Mouse (Mus musculus) spleen, postnatal 4 days (tissue): Measurements from ENCODE around the gene Crim1.

Experiments
- DNase-seq, 2 experiments: peaks; one replicate each; pipeline ENCODE4 v3.0.0; 2022; ENCODE audit warnings: low spot score in 2 of 2

Crim1 gene

DNA sequence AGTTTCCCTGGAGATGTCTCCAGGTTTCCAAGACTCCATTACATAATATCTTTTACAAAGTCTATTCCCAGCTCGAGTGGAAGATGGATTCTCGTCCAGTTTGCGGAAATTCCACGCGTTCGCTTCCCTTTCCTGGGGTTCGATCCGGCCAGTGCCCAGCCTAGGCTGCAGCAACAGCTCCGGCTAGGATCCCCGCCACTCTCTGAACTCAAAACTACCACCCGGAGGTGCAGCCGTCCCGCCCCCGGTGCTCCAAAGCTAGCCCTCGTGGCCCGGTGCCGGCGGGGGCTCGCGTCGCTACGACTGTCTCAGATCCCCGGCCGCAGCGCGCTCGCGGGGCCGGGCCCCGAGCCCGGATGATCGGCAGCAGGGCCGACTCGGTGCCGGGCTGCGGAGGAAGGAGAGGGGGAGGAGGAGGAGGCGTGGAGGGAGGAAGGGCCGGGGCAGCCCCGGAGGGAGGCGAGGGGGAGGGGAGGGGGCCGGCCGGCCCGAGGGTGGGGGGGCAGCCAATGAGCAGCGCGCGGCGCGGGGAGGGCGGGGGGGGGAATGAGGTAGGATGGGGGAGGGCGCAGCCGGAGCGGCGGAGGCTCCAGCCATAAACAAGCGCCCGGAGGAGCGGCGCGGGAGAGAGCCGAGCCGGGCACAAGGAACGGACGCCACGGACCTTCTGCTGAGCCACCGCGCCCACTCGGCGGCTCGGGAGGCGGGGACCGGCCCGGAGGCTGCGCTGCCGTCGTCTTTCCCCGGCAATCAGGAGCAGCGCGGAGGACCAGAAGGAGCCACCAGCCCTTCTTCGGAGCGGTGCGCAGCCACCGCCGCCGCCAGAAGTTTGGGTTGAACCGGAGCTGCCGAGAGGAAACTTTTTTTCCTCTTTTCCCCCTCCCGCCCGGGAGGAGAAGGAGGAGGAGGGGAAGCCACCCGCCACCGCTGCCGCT, at the start of gene Crim1:
TSS of gene Crim1 (plus strand) at position 623 of the 935 bp plus-strand sequence.
- peak; percentile 40 to 71 for DNase-seq

DNA sequence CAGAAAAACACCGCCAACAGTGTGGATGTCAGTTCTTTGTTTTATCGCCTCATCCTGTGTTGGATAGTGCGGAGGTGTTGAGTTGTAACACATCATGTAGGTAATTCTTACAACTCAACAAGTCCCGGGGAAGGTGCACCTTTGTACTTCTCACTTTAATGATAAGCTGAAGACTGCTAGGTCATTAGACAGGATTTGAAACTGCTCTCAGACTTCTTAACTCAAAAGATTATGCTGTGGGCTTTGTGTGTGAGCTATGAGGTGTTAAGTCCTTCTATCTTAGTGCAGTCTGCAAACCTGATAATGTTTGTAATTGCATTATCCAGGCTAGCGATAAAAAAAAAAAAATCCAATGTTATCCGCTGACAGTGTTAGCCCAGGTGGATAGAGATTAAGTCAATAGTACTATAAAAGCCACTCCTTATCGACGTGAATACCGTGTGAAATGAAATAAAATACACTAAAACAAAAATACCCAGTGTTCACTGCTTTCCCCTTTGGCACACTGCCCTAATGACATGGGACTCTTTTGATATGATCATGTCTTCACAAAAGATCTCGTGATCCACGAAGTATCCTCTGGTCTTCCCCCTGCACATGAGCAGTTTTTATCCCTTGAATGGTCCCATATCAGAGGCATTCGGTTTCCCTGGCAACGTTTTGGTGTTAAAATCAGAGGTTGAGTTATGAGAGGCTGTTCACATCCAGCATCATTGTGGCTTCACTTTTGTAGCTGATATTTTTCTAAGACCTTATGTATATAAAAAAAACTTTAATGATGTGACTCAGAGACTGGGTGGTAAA, 48.4 kb upstream of the Crim1 start:
- DNase-seq: no peak

DNA sequence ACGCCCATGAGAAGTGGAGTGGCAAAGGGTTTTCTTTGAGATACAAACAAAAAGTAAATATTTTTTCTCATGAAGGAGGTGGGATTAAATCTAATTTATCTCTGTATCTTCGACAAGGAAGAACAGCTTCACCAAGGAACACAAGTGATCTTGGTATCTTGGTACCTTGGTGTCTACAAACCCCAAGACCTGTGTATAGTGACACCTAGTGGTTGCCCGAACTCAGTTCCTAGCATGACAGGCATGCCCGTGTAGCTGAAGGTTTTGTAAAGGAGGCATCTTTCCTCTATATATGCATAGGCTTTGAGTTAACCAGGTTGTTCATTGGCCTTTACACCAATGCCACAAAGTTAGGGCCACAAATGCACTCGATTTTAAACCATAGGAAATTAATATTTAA, 36.8 kb upstream of the Crim1 start:
- DNase-seq: peak; percentile 21 to 65

DNA sequence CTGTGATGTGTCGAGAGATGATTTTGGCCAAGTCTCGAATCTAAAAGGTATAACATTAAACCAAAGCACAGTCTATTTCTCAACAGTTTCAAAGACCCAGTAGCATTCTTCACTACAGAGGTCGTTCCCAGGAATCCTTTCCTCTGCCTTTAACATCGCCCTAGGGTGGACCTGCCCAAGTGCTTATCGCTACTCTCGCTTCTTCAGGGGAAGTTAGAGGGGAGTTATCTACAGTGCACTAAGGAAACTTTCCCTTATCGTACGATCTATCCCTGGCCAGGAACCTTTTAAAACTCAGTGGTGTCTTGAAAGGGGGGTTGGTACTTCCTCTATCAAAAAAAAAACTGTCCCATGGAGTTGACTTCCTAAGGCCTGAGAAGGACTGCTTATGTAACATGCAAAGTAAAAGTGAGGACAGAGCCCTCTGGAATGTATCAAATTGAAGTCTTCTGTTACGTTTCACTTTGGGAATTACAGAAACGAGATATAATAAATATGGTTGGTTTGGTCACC, 36.3 kb upstream of the Crim1 start:
- no peak for DNase-seq

DNA sequence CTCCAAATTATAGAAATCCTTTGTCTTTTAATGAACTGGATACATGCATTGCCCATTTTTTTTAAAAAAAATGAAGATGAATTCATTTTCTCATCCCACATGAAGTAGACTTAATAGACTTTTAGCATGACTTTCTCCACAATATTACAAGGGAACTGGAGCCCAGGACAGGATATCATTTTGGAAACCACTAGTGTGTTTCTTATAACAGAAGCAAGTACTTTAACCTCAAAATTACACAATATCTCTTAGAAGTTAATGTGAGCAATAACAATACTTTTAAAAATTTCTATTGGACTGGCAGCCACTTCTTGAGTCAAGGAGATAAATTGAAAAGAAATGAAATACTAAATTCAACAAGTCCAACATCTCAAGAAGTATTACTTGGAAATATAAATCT, 34.2 kb upstream of the Crim1 start:
- DNase-seq: no peak

DNA sequence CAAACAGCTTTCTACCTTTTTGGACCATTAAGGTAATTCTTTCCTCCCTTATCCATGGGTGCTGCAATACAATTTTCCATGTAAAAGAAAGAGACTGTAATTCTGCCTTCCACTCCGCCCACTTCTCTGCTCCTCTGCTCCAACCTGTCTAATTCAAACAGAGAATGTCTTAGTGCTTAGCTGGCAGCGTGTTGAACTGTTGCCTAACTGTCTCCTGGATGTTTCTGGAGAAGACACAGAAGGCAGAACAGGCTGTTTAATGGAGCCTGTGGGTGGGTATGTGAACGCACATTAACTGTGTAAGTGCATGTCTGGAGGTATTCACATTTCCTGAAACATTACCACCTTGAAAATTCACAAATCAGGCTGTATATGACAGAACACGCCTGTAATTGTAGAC, 33.5 kb upstream of the Crim1 start:
- DNase-seq: no peak

DNA sequence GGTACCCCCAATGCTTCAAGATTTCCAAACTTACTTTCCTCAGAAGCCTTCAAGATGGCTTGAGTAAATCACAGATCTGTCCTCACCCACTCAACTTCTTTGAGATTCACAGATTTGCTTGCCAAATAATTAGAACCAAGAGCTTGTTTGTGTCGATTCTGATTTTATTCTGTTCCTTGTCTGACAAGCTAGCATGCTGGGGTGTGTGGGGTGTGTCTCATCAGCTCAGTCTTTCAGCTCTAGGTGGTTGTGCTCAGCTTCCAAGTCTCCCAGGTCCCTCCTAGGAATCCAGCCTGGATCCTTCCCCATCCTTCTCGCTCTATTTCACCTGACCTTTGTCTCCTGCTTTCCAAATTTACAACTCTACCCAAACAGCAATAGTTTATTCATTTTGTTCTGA, 27.7 kb upstream of the Crim1 start:
- no peak for DNase-seq

DNA sequence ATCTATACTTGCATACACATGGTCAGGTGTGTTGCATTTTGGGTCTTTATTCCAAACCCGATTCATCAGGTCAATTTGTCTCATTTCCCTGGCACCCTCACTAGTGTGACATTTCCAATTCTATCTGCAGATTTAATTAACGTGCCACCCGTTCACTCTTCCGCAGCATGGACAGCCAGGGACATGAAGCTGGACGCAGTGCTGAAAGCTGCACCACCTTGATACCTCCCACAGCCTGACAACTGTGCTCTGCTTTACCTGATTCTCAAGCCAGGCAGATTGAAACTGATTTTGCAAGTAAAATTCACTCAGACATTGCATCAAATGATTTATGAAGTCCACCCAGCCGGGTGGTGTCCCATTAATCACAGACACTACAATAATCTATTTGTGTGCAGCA, 19.3 kb upstream of the Crim1 start:
- no peak for DNase-seq

DNA sequence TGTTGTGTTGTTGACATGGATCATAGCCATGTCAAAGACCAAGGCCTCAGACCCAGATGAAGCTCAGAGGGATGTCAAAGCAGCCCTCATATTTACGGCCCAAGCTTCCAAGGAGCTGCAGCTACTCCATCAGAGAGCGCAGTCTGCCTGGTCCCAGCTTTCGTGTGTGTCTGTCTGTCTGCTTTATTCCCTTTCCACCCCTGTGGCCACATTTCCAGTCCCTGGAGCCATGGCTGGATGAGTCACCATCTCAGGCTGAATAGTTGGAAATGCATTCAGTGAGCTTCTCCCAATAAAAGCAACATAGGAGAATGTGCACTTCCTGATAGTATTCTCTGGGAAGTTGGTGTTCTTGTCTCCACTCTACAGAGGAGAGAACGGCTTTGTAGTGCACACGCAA, 3.9 kb upstream of the Crim1 start:
- no peak for DNase-seq

DNA sequence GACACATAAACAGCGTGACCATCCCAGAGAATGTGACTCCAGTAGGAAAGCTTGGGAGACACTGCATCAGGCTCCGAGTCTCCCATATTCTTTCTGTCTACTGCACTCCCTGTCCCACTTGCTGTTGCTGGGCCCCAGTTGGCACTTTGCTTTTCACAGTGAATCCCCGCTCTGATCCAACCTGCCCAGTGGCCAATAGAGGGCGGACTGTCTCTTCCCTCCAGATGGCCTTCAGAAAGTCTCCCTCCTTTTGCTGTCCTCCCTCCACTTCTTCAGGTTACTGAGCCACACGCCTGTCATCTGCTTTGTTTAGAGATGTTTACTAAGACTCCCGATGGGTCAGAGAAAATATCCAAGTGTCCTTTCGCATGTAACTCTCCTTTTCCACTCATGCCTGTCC, 2.9 kb upstream of the Crim1 start:
- no peak for DNase-seq

DNA sequence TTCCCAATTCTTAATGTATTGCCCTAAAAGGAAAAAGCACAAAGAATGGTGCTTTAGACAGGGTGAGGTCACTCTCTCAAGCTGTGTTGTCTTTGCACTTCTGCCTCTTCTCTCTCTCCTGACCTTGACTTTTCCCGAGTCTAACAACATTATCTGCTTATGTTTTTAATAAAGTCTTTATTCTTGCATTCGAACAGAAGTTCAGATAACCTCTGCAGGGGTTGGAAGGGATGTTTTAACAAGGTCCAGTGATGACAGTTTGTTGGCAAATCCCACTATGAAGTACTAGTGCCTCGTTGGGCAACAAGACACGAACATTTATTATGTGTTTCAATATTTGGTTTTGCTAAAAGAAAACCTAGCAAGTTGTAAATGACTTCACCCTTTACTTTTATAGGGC, 1.9 kb upstream of the Crim1 start:
- DNase-seq: no peak

DNA sequence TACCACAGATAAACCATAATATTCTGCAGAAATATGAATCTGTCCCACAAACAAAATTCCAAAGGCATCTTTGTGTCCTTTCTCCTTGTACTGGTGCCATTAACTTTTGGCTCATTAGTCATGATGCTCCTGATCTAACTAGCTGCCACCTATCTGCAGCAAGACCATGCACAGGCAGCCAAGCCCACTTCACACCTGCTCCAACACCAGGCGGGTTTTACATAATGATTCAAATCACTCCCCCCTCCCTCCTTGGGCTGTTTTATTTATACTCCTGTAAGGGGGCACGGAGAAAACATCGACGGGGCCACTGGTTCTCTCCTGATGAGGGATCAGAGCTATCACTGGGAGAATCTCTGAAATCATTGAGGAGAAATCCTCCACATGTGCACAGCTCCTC, 1.2 kb upstream of the Crim1 start:
- DNase-seq: no peak

DNA sequence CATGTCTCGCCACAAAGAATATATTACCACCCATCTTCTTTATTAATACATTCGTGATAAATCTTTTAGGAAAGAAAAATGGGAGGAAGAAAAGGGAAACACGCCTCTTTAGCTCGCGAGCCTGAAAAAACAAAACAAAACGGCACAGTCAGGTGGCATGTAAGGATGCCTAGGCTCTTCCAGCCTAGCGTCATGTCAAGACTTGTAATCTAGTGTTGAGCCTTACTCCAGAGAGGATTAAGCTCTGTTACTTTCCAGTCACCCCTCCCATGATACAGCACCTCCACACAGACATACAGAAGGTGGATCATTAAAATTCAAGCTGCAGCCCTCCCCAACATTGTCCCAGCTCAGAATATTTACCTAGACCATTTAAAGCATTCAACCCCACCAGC, 820 bp upstream of the Crim1 start:
- no peak for DNase-seq

DNA sequence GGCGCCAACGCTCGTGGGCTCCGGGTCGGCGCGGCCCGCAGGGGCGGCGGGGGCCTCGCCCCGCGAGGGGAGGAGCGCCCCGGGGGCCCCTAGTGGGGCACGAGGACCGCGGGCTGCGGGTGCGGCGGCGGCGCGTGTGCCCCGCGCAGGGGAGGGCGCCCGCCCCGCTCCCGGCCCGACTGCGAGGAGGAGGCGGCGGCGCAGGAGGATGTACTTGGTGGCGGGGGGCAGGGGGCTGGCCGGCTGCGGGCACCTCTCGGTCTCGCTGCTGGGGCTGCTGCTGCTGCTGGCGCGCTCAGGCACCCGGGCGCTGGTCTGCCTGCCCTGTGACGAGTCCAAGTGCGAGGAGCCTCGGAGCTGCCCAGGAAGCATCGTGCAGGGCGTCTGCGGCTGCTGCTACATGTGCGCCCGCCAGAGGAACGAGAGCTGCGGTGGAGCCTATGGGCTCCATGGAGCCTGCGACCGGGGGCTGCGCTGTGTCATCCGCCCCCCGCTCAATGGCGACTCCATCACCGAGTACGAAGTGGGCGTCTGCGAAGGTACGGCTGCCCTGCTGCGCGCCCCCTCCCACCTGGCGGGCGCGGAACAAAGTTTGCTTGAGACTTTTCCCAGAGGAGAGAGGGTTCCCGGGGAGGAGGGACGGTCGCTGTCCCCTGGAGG, 643 bp downstream of the Crim1 start:
- DNase-seq: peak; percentile 30 to 69

DNA sequence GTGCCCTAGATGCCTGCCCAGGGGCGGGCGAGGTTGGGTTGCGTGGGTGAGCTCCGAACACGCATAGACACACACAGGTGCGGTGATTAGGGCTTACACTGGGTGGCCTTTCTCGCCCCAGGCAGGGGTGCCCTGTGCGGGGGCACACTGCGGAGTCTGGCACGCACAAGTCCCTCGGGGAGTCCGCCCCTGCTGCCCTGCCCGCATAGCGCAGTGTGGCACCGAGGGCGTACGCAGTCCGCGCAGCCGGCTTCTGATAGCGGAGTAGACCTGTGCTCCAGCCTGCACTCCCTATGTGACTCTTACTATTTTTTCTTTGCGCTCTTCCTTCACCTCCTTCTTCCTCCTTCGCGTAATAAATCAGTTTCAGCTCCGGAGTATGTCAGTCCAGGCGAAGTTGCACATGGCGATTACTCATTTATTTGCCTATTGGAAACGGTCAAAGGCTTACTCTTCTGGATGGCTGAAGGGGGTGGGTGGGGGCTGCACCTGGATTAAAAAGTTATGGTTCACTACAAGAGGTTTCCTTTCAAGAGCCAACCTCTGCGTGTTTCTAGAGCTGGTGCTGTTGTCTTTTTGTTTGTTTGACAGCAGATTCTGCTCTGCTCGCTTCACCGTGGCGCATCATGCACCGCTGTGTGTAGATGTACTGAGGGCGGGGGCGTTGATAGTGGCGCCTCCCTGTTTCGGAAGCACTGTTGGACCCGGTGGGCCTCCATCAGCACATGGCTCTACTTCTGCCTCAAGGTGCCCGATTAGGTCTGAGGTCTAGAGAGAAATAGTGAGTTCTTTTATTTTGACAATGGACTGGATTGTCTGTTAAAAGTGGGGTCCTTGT, 1.4 kb downstream of the Crim1 start:
- DNase-seq: peak; percentile 21 to 64

DNA sequence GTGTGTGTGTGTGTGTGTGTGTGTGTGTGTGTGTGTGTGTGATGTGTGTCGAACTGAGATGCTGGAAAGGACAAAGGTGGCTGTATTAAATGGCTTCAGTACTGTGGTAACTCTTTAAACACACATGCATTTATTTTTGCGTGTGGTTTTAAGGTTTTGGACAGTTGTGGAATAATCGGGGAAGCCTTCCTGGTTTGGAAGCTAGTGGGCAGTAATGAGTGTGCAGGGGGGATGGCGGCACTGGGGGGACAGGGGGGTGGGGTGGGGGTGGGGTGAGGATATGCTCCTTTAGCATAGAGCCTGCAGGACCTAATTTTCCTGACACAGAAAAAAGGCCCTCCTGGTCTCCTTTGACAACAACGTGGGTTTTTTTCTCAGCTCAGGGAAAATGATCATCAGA, 2.2 kb downstream of the Crim1 start:
- no peak for DNase-seq

DNA sequence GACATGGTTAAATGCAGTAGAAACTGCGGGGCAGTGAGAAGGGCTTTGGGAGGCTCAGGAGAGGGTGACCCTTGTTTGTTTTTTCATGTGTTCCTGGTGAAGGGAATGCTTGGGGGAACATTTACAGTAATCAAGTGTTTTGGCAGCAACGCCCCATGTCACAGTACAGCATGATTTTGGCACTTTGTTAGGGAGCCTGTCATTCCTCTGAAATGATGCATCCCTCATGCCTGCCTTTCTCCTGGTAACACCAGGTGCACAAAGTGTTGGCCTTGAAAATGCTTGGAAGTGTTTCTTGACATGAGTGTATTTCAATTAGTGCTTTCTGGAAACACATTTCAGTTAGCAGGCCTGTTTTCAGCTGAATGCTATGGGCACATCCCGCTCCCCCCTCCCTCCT, 2.7 kb downstream of the Crim1 start:
- no peak for DNase-seq

DNA sequence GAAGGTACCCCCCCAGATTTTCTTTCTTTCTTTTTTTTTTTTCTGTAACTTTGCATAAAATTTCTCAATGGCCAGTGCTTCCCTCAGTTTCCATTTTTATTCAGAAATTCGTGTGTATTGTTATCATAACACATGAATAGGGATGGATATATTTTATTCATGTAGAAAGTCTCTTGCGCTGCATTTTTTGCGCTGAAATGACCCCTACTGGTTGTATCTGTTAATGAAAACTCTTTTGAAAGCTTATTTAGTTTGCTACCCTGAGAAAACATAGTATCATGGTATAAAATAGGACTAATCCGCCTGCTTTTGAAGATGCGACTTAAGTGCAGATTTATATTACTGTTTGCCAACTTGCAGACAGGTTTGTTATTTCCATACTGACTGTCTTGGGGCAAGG, 3.4 kb downstream of the Crim1 start:
- no peak for DNase-seq

DNA sequence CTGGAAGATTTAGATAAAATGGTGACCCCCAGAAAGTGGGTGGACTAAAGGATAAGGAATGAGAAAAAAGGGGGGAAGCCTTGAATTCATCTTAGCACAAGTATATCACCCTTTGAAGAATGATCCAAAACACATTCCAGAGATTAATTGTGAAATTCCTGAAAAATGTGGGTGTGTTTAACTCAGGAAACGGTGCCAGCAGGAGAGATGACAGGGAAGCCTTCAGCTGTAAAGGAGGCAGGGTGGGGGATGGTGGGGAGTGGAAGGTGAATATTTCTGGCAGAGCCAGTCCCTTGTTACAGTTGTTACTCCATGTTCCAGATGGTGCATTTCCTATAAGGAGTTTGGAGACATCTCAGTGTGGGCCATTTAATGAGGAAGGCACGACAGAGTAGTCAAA, 6.4 kb downstream of the Crim1 start:
- DNase-seq: no peak

DNA sequence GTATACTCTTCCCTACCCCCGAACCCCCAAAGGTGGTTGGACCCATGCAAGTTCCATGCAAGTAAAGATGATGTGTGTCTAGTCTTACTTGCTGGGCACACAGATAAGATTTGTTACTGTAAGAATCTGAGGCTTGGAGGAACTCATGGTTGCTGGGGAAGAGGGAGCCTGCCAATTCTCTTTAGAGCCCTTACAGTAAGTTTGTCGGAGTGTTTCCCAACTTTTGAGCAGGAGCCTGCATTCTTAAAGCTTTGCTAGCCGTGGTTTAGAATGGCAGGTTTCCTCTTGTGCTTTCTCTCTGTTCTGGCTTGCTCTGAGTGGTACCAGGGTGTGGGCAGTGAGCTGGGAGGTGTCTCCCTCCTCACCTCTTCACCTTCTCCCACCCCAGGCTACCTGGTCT, 7.2 kb downstream of the Crim1 start:
- DNase-seq: no peak

DNA sequence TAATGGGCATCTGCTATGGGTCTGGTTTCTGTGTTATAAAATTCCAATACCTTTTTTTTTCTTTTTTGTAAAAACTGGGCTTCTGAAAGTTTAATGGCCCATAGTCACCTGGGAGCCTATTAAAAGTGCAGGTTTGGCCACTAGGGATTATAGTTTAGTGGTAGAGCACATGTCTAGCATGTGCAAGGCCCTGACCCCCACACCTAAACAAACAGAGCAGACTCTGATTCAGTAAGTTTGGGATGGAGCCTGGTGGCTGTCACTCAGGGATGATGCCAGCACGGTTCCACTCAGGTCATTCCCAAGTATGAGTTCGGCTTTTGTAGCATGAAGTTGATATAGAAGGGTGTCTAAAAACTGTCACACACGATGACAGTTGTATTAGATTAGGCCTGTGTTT, 8.8 kb downstream of the Crim1 start:
- DNase-seq: no peak
